Mouse (Mus musculus) left cerebral cortex, adult 9 months (tissue): ENCODE measurements at regions not wholly inside any gene's neighbourhood (a gene's known extent, or its start where the extent isn't known, plus 50 kb on each side); places are given as distances from the start of the nearest gene placed in this dataset.

ENCODE experiments used
- DNase-seq, 2 experiments: peaks; one replicate each; pipeline ENCODE4 v3.0.0; 2022; ENCODE audit warnings: low spot score in 2 of 2

DNA sequence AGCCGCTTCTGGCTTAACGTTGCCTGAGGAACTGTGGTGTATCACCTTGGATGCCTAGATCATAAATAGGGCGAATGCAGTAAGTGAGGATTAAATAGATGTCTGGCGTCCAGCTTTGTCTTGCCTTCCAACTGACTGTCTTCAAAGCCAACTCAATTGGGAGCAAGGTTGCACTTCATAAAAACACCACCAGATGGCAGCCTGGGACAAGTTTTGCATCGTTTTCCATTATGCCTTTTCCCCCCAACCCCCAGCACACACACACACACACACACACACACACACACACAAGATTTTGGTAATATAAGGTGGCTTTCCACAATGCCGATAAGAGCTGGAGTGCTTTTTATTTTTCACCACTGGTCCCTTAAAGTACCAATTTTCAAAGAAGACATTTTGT lies 209.3 kb downstream of the Mtrr start:
- peak in 1 of 2 experiments; percentile 46 for DNase-seq
